ENCODE assay signal across 9 mouse cellular contexts in the genomic region with DNA sequence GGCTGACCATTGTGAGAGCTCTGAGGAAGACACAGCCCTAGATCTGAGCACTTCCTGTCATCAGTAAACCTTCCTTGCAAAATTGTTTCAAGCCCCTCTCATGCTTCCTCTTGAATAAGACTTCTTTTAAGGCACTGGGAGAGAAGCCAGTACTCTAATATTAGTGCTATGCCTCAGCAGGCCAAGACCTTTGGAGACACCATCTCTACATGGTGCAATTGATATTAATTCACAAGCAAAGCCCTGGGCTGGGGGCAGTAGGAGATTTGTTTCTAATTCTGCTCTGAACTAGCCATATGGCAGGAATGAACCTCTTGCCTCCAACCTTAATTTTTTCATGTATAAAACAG. TPM values are rescaled to one million over a fixed set of nuclear protein-coding genes. Genes with fewer than 3 reads are reported as not detected.
DNase-seq lines count a peak whose midpoint lies in the region; ATAC-seq and TF ChIP-seq lines count a peak whose summit lies in the region.
"Had no signal": no experiment of that assay in that cellular context is flagged by ENCODE, and none has a peak within 500 bp of the region (broad histone marks: within the 10 kb centered on the region; RNA-seq: fewer than 3 reads in every experiment).

No protein-coding gene starts in this region.

- TF ChIP-seq CTCF in gastrocnemius, adult 2 months (IDR thresholded peaks at IDR 0.05) = no peak

- no peaks in the 10 kb centered on the region for H3K9me3 ChIP-seq in kidney, embryonic 16.5 days (ENCODE audit: low read length)
- no peaks in the 10 kb centered on the region for H3K9me3 ChIP-seq in neural tube, embryonic 13.5 days

- DNase-seq in gastrocnemius, adult 2 months = peak; percentile 36
- no peak for DNase-seq in gastrocnemius, postnatal 25 days
- peak; percentile 6 for DNase-seq in kidney, postnatal 14 days
- no peak for DNase-seq in neural tube, embryonic 10.5 days (ENCODE audit: extremely low spot score, low spot score)
- no peak for DNase-seq in adrenal gland, postnatal 36 days
- DNase-seq in kidney, postnatal 36 days = no peak

- H3K4me2 ChIP-seq in kidney, embryonic 16.5 days (replicated peaks; ENCODE audit: low read depth, low read length) = no peak overlapping the region
- no peak overlapping the region for H3K4me2 ChIP-seq in neural tube, embryonic 13.5 days

- peaks cover 6% of the 10 kb centered on the region; the same call in 1 of the 2 replicates for H3K36me3 ChIP-seq in kidney, embryonic 16.5 days (ENCODE audit: insufficient read depth, low read length)
- H3K36me3 ChIP-seq in neural tube, embryonic 13.5 days = 0 out of 2 replicates have a peak, but pooled peaks cover 1% of the 10 kb centered on the region

- no peak for ATAC-seq in kidney, embryonic 16.5 days (ENCODE audit: low FRiP score, low TSS enrichment)
- no peak for ATAC-seq in neural tube, embryonic 13.5 days (ENCODE audit: low read depth)

- H3K4me3 ChIP-seq in gastrocnemius, adult 2 months = no peak overlapping the region
- H3K4me3 ChIP-seq in kidney, embryonic 16.5 days (ENCODE audit: low read length) = no peak overlapping the region
- H3K4me3 ChIP-seq in neural tube, embryonic 13.5 days = no peak overlapping the region

- intact Hi-C loops in gastrocnemius, adult 2 months (cut with DNase I) = loop anchor here (5.0 kb wide), 1 partner anchor 51 kb away; a partner anchor contains a TSS

- H3K27me3 ChIP-seq in kidney, embryonic 16.5 days (ENCODE audit: insufficient read depth, low read length) = no peaks in the 10 kb centered on the region
- H3K27me3 ChIP-seq in neural tube, embryonic 13.5 days = no peaks in the 10 kb centered on the region

- peaks cover 2% of the 10 kb centered on the region; the same call in 1 of the 2 replicates for H3K4me1 ChIP-seq in kidney, embryonic 16.5 days (ENCODE audit: insufficient read depth, low read length)
- peaks cover 24% of the 10 kb centered on the region for H3K4me1 ChIP-seq in neural tube, embryonic 13.5 days (replicated peaks)

- H3K9ac ChIP-seq in kidney, embryonic 16.5 days (replicated peaks; ENCODE audit: low read length) = no peak overlapping the region
- no peak overlapping the region for H3K9ac ChIP-seq in neural tube, embryonic 13.5 days

- H3K27ac ChIP-seq in gastrocnemius, adult 2 months = peak overlapping the region; percentile 63
- no peak overlapping the region for H3K27ac ChIP-seq in kidney, embryonic 16.5 days (ENCODE audit: low read length)
- 0 out of 2 replicates have a peak overlapping the region, but pooled peaks have one; percentile 6 for H3K27ac ChIP-seq in neural tube, embryonic 13.5 days (replicated peaks)
- H3K27ac ChIP-seq: macrophage had no signal

RNA-seq across cellular contexts. Expression of a gene that starts 52.9 kb away (rescaled TPM):
- 10 to 100 TPM; 40.5 to 41.6 TPM for total RNA-seq in gastrocnemius, adult 2 months (2021)
- 10 to 100 TPM; 26.3 to 29.6 TPM for total RNA-seq in gastrocnemius, postnatal 25 days (2021)
- polyA plus RNA-seq in kidney, embryonic 16.5 days (2015; fragmentation: Nextera tagmentation; extraction: Ambion mirVana) = 31.2 and 35.3 TPM in 2 replicates
- polyA plus RNA-seq in neural tube, embryonic 13.5 days (2015; fragmentation: Nextera tagmentation; extraction: Ambion mirVana) = 36.6 and 39.7 TPM in 2 replicates
- 10 to 100 TPM; 56.4 to 60.5 TPM for total RNA-seq in adrenal gland, postnatal 36 days (2021)

Comparison
In these comparisons a context has a peak if more than half of its experiments do, and no peak if none do; other contexts are left out.
1. DNase-seq: peak in gastrocnemius, adult 2 months (single experiment) and kidney, postnatal 14 days (single experiment); none in gastrocnemius, postnatal 25 days (single experiment), neural tube, embryonic 10.5 days (single experiment), adrenal gland, postnatal 36 days (0 of 2) and kidney, postnatal 36 days (0 of 2).